Mouse (Mus musculus) lung, embryonic 14.5 days (tissue): Measurements from ENCODE around the gene Isy1. TPM values are rescaled to one million over a fixed set of nuclear protein-coding genes. Genes with fewer than 3 reads are reported as not detected.

Experiments used
- ATAC-seq: fragments of 200-750 bp; cut with Nextera tagmentation; 2 replicates; pipeline ENCODE4 v1.8.0; 2017; ENCODE audit warnings: mild to moderate bottlenecking, moderate TSS enrichment, moderate library complexity; ENCODE audit not compliant: insufficient read depth
- DNase-seq: peaks from one replicate; pipeline ENCODE4 v3.0.0-alpha.2; 2015
- H3K27ac ChIP-seq: fragments of 300-500 bp; sonication (generic); 2 replicates; pipeline ENCODE4 v1.5.1; 2014; ENCODE audit warnings: low read depth, mild to moderate bottlenecking, moderate library complexity
- H3K27me3 ChIP-seq: fragments of 300-500 bp; sonication (generic); 2 replicates; pipeline ENCODE4 v1.6.1; 2014; ENCODE audit warnings: low read length, control low read depth; ENCODE audit not compliant: insufficient read depth
- H3K36me3 ChIP-seq: fragments of 300-500 bp; sonication (generic); 2 replicates; pipeline ENCODE4 v1.6.1; 2014; ENCODE audit warnings: control low read depth; ENCODE audit not compliant: insufficient read depth
- H3K4me1 ChIP-seq: fragments of 300-500 bp; sonication (generic); 2 replicates; pipeline ENCODE4 v1.6.1; 2014; ENCODE audit warnings: antibody characterized with exemption, control low read depth; ENCODE audit not compliant: insufficient read depth
- H3K4me2 ChIP-seq: fragments of 300-500 bp; sonication (generic); 2 replicates; pipeline ENCODE4 v1.6.1; 2014; ENCODE audit warnings: mild to moderate bottlenecking
- H3K4me3 ChIP-seq: fragments of 300-500 bp; sonication (generic); 2 replicates; pipeline ENCODE4 v1.5.1; 2014; ENCODE audit warnings: low read depth, low read length
- H3K9ac ChIP-seq: fragments of 300-500 bp; sonication (generic); 2 replicates; pipeline ENCODE4 v1.6.1; 2014
- H3K9me3 ChIP-seq: fragments of 300-500 bp; sonication (generic); 2 replicates; pipeline ENCODE4 v1.6.1; 2016; ENCODE audit warnings: low read depth, low read length, control low read depth
- CTCF ChIP-seq: IDR thresholded peaks from 2 replicates; pipeline ENCODE4 v1.5.1; 2016; ENCODE audit warnings: antibody characterized with exemption, low read depth
- WGBS: fragments of 180-500 bp; shearing (Covaris S2); extraction: QIAGEN DNeasy Blood & Tissue Kit; methylation state at CpG from one replicate; pipeline ENCODE4 v1.1.7; 2014; 5-methylcytosine and 5-hydroxymethylcytosine counted together
- polyA plus RNA-seq: library from polyadenylated mRNA; unstranded; fragments of >200 nt; fragmentation: Nextera tagmentation; extraction: Ambion mirVana; gene quantifications from 2 replicates; pipeline ENCODE4 v1.2.1, GENCODE M21; 2014

Gene Isy1
- polyA plus RNA-seq, 1 experiment from 2014 or later, result 50.8 TPM

GRCm38 (mm10) chr6:87787108-87787890, 51.3 kb downstream of the Isy1 start:
- Histone ChIP-seq H3K4me3 (no peak overlapping the region), H3K4me2 (no peak overlapping the region), H3K4me1 (peaks cover 7% of the 10 kb centered on the region; the same call in 1 of the 2 replicates), H3K27me3 (no peaks in the 10 kb centered on the region), H3K27ac (no peak overlapping the region), H3K36me3 (peaks cover 7% of the 10 kb centered on the region), H3K9ac (no peak overlapping the region), H3K9me3 (no peaks in the 10 kb centered on the region)
- WGBS, result 74% methylated on average over 6 of the region's 6 CpGs
- no peak for TF ChIP-seq CTCF
- ATAC-seq (no peak), DNase-seq (no peak)

GRCm38 (mm10) chr6:87786621-87787020, 52.0 kb downstream of the Isy1 start:
- peaks cover under 1% of the 10 kb centered on the region; the same call in 1 of the 2 replicates for H3K36me3 ChIP-seq
- no peaks in the 10 kb centered on the region for H3K9me3 ChIP-seq
- no peak overlapping the region for H3K9ac ChIP-seq
- H3K4me3 ChIP-seq, result no peak overlapping the region
- H3K27me3 ChIP-seq, result no peaks in the 10 kb centered on the region
- no peak for TF ChIP-seq CTCF
- DNase-seq, result no peak
- H3K4me1 ChIP-seq, result peaks cover 7% of the 10 kb centered on the region; the same call in 1 of the 2 replicates
- H3K27ac ChIP-seq, result no peak overlapping the region
- H3K4me2 ChIP-seq, result no peak overlapping the region
- no peak for ATAC-seq
- 64% methylated on average over 5 of the region's 5 CpGs for WGBS

- no peak overlapping the region for H3K4me2 ChIP-seq
- H3K27me3 ChIP-seq, result no peaks in the 10 kb centered on the region
- H3K27ac ChIP-seq, result no peak overlapping the region
- no peak overlapping the region for H3K4me3 ChIP-seq
- H3K4me1 ChIP-seq, result no peaks in the 10 kb centered on the region
- DNase-seq (no peak), ATAC-seq (no peak)
- no peaks in the 10 kb centered on the region for H3K36me3 ChIP-seq
- H3K9me3 ChIP-seq, result no peaks in the 10 kb centered on the region
- H3K9ac ChIP-seq, result no peak overlapping the region
- WGBS, result 32% methylated on average over 8 of the region's 8 CpGs
- TF ChIP-seq CTCF, result no peak
Observed at GRCm38 (mm10) chr6:87784033-87784432, 54.6 kb downstream of the Isy1 start.

GRCm38 (mm10) chr6:87780546-87781301, 57.9 kb downstream of the Isy1 start:
- no peaks in the 10 kb centered on the region for H3K36me3 ChIP-seq
- no peaks in the 10 kb centered on the region for H3K9me3 ChIP-seq
- H3K4me3 ChIP-seq, result no peak overlapping the region
- no peaks in the 10 kb centered on the region for H3K4me1 ChIP-seq
- no peak overlapping the region for H3K27ac ChIP-seq
- H3K9ac ChIP-seq, result no peak overlapping the region
- DNase-seq (no peak), ATAC-seq (no peak)
- H3K27me3 ChIP-seq, result no peaks in the 10 kb centered on the region
- no peak overlapping the region for H3K4me2 ChIP-seq
- TF ChIP-seq CTCF, result no peak
- 76% methylated on average over 10 of the region's 10 CpGs for WGBS

- ATAC-seq, result no peak
- peak; percentile 7 for DNase-seq
- H3K4me2 ChIP-seq, result no peak overlapping the region
- H3K4me3 ChIP-seq, result no peak overlapping the region
- H3K27me3 ChIP-seq, result no peaks in the 10 kb centered on the region
- no peaks in the 10 kb centered on the region for H3K9me3 ChIP-seq
- no peaks in the 10 kb centered on the region for H3K4me1 ChIP-seq
- 84% methylated on average over 11 of the region's 11 CpGs for WGBS
- no peak overlapping the region for H3K27ac ChIP-seq
- H3K9ac ChIP-seq, result no peak overlapping the region
- no peaks in the 10 kb centered on the region for H3K36me3 ChIP-seq
- peak; percentile 30 for TF ChIP-seq CTCF
Observed at GRCm38 (mm10) chr6:87779174-87780165, 59.1 kb downstream of the Isy1 start.

GRCm38 (mm10) chr6:87778294-87779173, 60.1 kb downstream of the Isy1 start:
- ATAC-seq, result peak; percentile 44; the same call in 1 of the 2 replicates
- Histone ChIP-seq H3K4me2 (no peak overlapping the region), H3K27ac (no peak overlapping the region), H3K9ac (no peak overlapping the region), H3K4me1 (no peaks in the 10 kb centered on the region), H3K27me3 (no peaks in the 10 kb centered on the region), H3K4me3 (no peak overlapping the region), H3K9me3 (no peaks in the 10 kb centered on the region), H3K36me3 (no peaks in the 10 kb centered on the region)
- TF ChIP-seq CTCF, result no peak
- 58% methylated on average over 11 of the region's 11 CpGs for WGBS
- peak; percentile 52 for DNase-seq
